Mouse (Mus musculus): ENCODE measurements around the gene Pi4k2a. TPM values are rescaled to one million over a fixed set of nuclear protein-coding genes. Genes with fewer than 3 reads are reported as not detected.
A peak's percentile ranks its signal among the peaks of the same experiment; 100 is the strongest.

Pi4k2a gene
- polyA plus RNA-seq, 1 experiment: 22.3 TPM

- peak overlapping the region; percentile 5; the same call in 1 of the 2 replicates for H3K4me3 ChIP-seq (ENCODE audit: extremely low read depth, insufficient read depth, insufficient read length)
- H3K27ac ChIP-seq (ENCODE audit: insufficient read depth, low read length): peak overlapping the region; percentile 76
- H3K4me1 ChIP-seq (ENCODE audit: control insufficient read depth, insufficient read depth, insufficient read length): peaks cover 8% of the 10 kb centered on the region; the same call in 1 of the 2 replicates
- H3K36me3 ChIP-seq (ENCODE audit: control insufficient read depth, insufficient read depth, low read length): no peaks in the 10 kb centered on the region
- WGBS: 61% methylated on average over 3 of the region's 3 CpGs
- TF ChIP-seq POLR2A (IDR thresholded peaks at IDR 0.05; ENCODE audit: low read depth, low read length) (no peak), CTCF (IDR thresholded peaks at IDR 0.05; ENCODE audit: extremely low read depth, insufficient read depth, insufficient read length, insufficient replicate concordance) (no peak)
- DNase-seq (ENCODE audit: low read depth in 1 of 2, low spot score in 2 of 2): no peak
- no peaks in the 10 kb centered on the region for H3K27me3 ChIP-seq (ENCODE audit: control insufficient read depth, insufficient read depth, low read length)
Observed at GRCm38 (mm10) chr19:42130294-42130606, 40.0 kb downstream of the Pi4k2a start.

GRCm38 (mm10) chr19:42131101-42131500, 40.8 kb downstream of the Pi4k2a start:
- no peak for DNase-seq (ENCODE audit: low read depth in 1 of 2, low spot score in 2 of 2)
- Histone ChIP-seq H3K4me3 (ENCODE audit: extremely low read depth, insufficient read depth, insufficient read length) (no peak overlapping the region), H3K27ac (ENCODE audit: insufficient read depth, low read length) (peak overlapping the region; percentile 53), H3K27me3 (ENCODE audit: control insufficient read depth, insufficient read depth, low read length) (no peaks in the 10 kb centered on the region), H3K4me1 (ENCODE audit: control insufficient read depth, insufficient read depth, insufficient read length) (peaks cover 8% of the 10 kb centered on the region; the same call in 1 of the 2 replicates), H3K36me3 (ENCODE audit: control insufficient read depth, insufficient read depth, low read length) (no peaks in the 10 kb centered on the region)
- TF ChIP-seq CTCF (IDR thresholded peaks at IDR 0.05; ENCODE audit: extremely low read depth, insufficient read depth, insufficient read length, insufficient replicate concordance): no peak
- no peak for TF ChIP-seq POLR2A (IDR thresholded peaks at IDR 0.05; ENCODE audit: low read depth, low read length)
- WGBS: 62% methylated on average over 5 of the region's 5 CpGs

GRCm38 (mm10) chr19:42135070-42135469, 44.8 kb downstream of the Pi4k2a start:
- no peaks in the 10 kb centered on the region for H3K36me3 ChIP-seq (ENCODE audit: control insufficient read depth, insufficient read depth, low read length)
- TF ChIP-seq CTCF (IDR thresholded peaks at IDR 0.05; ENCODE audit: extremely low read depth, insufficient read depth, insufficient read length, insufficient replicate concordance) (no peak), POLR2A (IDR thresholded peaks at IDR 0.05; ENCODE audit: low read depth, low read length) (no peak)
- H3K27me3 ChIP-seq (ENCODE audit: control insufficient read depth, insufficient read depth, low read length): no peaks in the 10 kb centered on the region
- H3K27ac ChIP-seq (ENCODE audit: insufficient read depth, low read length): no peak overlapping the region
- DNase-seq (ENCODE audit: low read depth in 1 of 2, low spot score in 2 of 2): no peak
- no peak overlapping the region for H3K4me3 ChIP-seq (ENCODE audit: extremely low read depth, insufficient read depth, insufficient read length)
- peaks cover 2% of the 10 kb centered on the region; the same call in 1 of the 2 replicates for H3K4me1 ChIP-seq (ENCODE audit: control insufficient read depth, insufficient read depth, insufficient read length)

- Histone ChIP-seq H3K4me3 (ENCODE audit: extremely low read depth, insufficient read depth, insufficient read length) (no peak overlapping the region), H3K27me3 (ENCODE audit: control insufficient read depth, insufficient read depth, low read length) (no peaks in the 10 kb centered on the region), H3K4me1 (ENCODE audit: control insufficient read depth, insufficient read depth, insufficient read length) (no peaks in the 10 kb centered on the region), H3K27ac (ENCODE audit: insufficient read depth, low read length) (no peak overlapping the region), H3K36me3 (ENCODE audit: control insufficient read depth, insufficient read depth, low read length) (no peaks in the 10 kb centered on the region)
- no peak for TF ChIP-seq POLR2A (IDR thresholded peaks at IDR 0.05; ENCODE audit: low read depth, low read length)
- no peak for TF ChIP-seq CTCF (IDR thresholded peaks at IDR 0.05; ENCODE audit: extremely low read depth, insufficient read depth, insufficient read length, insufficient replicate concordance)
- 78% methylated on average over 5 of the region's 5 CpGs for WGBS
- DNase-seq (ENCODE audit: low read depth in 1 of 2, low spot score in 2 of 2): no peak
Observed at GRCm38 (mm10) chr19:42136126-42136525, 45.9 kb downstream of the Pi4k2a start.

- WGBS: 91% methylated on average over 4 of the region's 4 CpGs
- Histone ChIP-seq H3K4me3 (ENCODE audit: extremely low read depth, insufficient read depth, insufficient read length) (no peak overlapping the region), H3K4me1 (ENCODE audit: control insufficient read depth, insufficient read depth, insufficient read length) (no peaks in the 10 kb centered on the region), H3K27ac (ENCODE audit: insufficient read depth, low read length) (no peak overlapping the region), H3K27me3 (ENCODE audit: control insufficient read depth, insufficient read depth, low read length) (no peaks in the 10 kb centered on the region), H3K36me3 (ENCODE audit: control insufficient read depth, insufficient read depth, low read length) (no peaks in the 10 kb centered on the region)
- no peak for DNase-seq (ENCODE audit: low read depth in 1 of 2, low spot score in 2 of 2)
- TF ChIP-seq POLR2A (IDR thresholded peaks at IDR 0.05; ENCODE audit: low read depth, low read length): no peak
- TF ChIP-seq CTCF (IDR thresholded peaks at IDR 0.05; ENCODE audit: extremely low read depth, insufficient read depth, insufficient read length, insufficient replicate concordance): no peak
Observed at GRCm38 (mm10) chr19:42137167-42137672, 47.0 kb downstream of the Pi4k2a start.

GRCm38 (mm10) chr19:42138517-42139285, 48.4 kb downstream of the Pi4k2a start:
- TF ChIP-seq CTCF (IDR thresholded peaks at IDR 0.05; ENCODE audit: extremely low read depth, insufficient read depth, insufficient read length, insufficient replicate concordance): no peak
- H3K36me3 ChIP-seq (ENCODE audit: control insufficient read depth, insufficient read depth, low read length): no peaks in the 10 kb centered on the region
- H3K27ac ChIP-seq (ENCODE audit: insufficient read depth, low read length): no peak overlapping the region
- 85% methylated on average over 15 of the region's 15 CpGs for WGBS
- H3K4me1 ChIP-seq (ENCODE audit: control insufficient read depth, insufficient read depth, insufficient read length): no peaks in the 10 kb centered on the region
- no peaks in the 10 kb centered on the region for H3K27me3 ChIP-seq (ENCODE audit: control insufficient read depth, insufficient read depth, low read length)
- DNase-seq (ENCODE audit: low read depth in 1 of 2, low spot score in 2 of 2): no peak
- H3K4me3 ChIP-seq (ENCODE audit: extremely low read depth, insufficient read depth, insufficient read length): no peak overlapping the region

Measured in spleen, adult 2 months (tissue).